Mouse (Mus musculus) heart, adult 2 months (tissue): ENCODE data around the gene Usp21.

ENCODE experiments used
- CTCF ChIP-seq: fragments of 200-600 bp; IDR thresholded peaks from 2 replicates; pipeline ENCODE4 v1.8.1; 2022; ENCODE audit warnings: antibody characterized with exemption, mild to moderate bottlenecking, moderate library complexity
- EP300 ChIP-seq: fragments of 200-500 bp; IDR thresholded peaks from 2 replicates; pipeline ENCODE4 v1.6.1; 2011; ENCODE audit warnings: low read depth, low read length, control low read depth; ENCODE audit not compliant: insufficient read depth
- POLR2A ChIP-seq: fragments of 200-500 bp; IDR thresholded peaks from 2 replicates; pipeline ENCODE4 v1.6.1; 2011; ENCODE audit warnings: mild to moderate bottlenecking, low read depth, low read length, control low read depth; ENCODE audit not compliant: insufficient read depth

DNA sequence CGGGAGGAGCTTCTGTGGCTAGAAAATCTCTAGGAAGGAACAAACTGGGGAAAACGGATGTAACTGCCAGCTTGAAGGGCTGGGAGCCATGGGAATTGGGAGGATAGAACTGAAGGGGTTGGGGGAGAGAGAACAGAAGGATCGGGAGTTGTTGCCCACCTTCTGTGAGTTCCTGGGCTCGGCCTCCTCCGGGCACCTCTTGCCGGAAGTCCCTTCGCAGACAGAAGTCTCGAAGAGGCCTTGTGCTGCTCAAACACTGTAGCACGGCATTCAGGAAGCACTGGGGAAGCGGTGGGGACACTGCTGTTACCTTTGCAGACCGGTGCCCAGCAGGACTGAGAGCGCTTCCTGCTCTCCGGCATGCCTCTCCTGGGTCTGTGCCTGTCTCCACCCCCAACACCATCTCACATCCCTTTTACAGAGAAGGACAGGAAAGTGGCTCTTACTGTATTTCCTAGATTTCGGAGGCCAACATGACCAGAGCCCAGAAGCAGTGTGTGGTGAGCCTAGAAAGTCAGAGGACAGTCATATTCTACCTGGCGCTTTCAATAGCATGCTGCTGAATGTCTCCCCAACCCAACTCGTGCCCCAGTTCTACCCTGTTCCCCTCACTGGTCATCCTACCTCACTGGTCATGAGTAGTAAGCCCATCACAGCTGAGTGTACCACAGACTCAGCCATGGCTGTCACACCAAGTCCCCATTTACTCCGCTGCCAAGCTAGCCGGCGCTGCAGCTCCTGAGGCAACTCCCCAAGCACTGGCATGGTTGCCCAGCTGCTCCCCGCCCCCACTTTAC, 2.5 kb downstream of the Usp21 start:
- TF ChIP-seq CTCF (no peak), EP300 (no peak), POLR2A (no peak)
